Comparison of ENCODE assay signal across 8 mouse cellular contexts in the genomic region with DNA sequence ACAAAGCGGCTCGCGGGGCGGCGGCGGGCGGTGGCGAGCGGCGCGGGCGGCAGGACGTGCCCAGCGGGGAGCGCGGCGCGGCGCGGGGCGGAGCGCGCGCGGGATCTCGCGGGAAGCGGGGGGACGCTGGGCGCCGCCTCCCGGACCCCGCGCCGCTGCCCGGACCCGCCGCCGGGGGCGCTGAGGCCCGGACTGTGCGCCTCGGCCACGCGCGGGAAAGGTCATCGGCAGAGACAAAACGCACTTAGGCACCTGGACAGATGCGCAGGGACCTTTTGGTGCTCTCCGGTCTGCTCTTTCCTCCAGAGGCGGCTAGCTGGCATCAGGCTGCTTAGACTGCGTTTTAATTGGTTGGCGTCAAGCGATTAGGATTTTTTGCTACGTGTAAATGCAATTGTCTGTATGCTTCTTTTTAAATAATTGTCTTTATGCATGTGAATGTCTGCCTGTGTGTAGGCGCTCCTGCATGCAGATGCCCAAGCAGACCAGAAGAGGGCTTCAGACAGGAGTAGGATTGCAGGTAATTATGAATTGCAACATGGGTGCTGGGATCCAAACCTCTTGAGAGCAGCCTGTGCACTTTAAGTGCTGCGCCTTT. TPM values are rescaled to one million over a fixed set of nuclear protein-coding genes. Genes with fewer than 3 reads are reported as not detected.
DNase-seq lines count a peak whose midpoint lies in the region; ATAC-seq lines count a peak whose summit lies in the region.

A gene (minus strand): TSS at position 78 of the 598 bp plus-strand sequence.

- no peaks in the 10 kb centered on the region for H3K9me3 ChIP-seq in embryonic facial prominence, embryonic 10.5 days
- H3K9me3 ChIP-seq in limb, embryonic 12.5 days, result no peaks in the 10 kb centered on the region
- no peaks in the 10 kb centered on the region for H3K9me3 ChIP-seq in midbrain, embryonic 14.5 days (ENCODE audit: control insufficient read depth, low read length)

- peak; percentile 83 for DNase-seq in layer of hippocampus, adult 11-12 months (ENCODE audit: low spot score)
- no peak for DNase-seq in layer of hippocampus, adult 9-10 months (ENCODE audit: low spot score)
- DNase-seq in embryonic facial prominence, embryonic 10.5 days (ENCODE audit: low spot score), result peak; percentile 91
- DNase-seq in kidney, adult 11 months, result peak; percentile 82
- peak; percentile 94 for DNase-seq in midbrain, embryonic 14.5 days
- DNase-seq in spleen, adult 18-20 months, result peak; percentile 62 to 82

- H3K27me3 ChIP-seq in embryonic facial prominence, embryonic 10.5 days (replicated peaks; ENCODE audit: low read depth, poor library complexity, severe bottlenecking), result no peaks in the 10 kb centered on the region
- no peaks in the 10 kb centered on the region for H3K27me3 ChIP-seq in limb, embryonic 12.5 days
- H3K27me3 ChIP-seq in midbrain, embryonic 14.5 days (ENCODE audit: control insufficient read depth, insufficient read depth, low read length), result no peaks in the 10 kb centered on the region

- H3K36me3 ChIP-seq in embryonic facial prominence, embryonic 10.5 days (replicated peaks), result peaks cover 31% of the 10 kb centered on the region
- peaks cover 20% of the 10 kb centered on the region; the same call in 1 of the 2 replicates for H3K36me3 ChIP-seq in limb, embryonic 12.5 days
- no peaks in the 10 kb centered on the region for H3K36me3 ChIP-seq in midbrain, embryonic 14.5 days (ENCODE audit: control insufficient read depth, insufficient read depth, low read length)

- ATAC-seq in granulocyte monocyte progenitor cell, adult 5-6 weeks (replicated peaks; ENCODE audit: poor library complexity, severe bottlenecking), result peak; percentile 73
- ATAC-seq in limb, embryonic 12.5 days (ENCODE audit: insufficient number of reproducible peaks, insufficient read depth, low FRiP score, low TSS enrichment, low read depth), result peak; percentile 73
- ATAC-seq in midbrain, embryonic 14.5 days (ENCODE audit: low FRiP score, low TSS enrichment), result peak; percentile 89

- H3K4me2 ChIP-seq in limb, embryonic 12.5 days, result peak within 1 kb of the TSS; percentile 97
- peak within 1 kb of the TSS; percentile 95 for H3K4me2 ChIP-seq in midbrain, embryonic 14.5 days (ENCODE audit: low read length)

- WGBS in embryonic facial prominence, embryonic 10.5 days, result 2% methylated on average over 57 of the region's 57 CpGs
- WGBS in limb, embryonic 12.5 days, result 3% methylated on average over 49 of the region's 57 CpGs
- WGBS in midbrain, embryonic 14.5 days, result 3% methylated on average over 40 of the region's 57 CpGs

- peak within 1 kb of the TSS; percentile 92 for H3K27ac ChIP-seq in embryonic facial prominence, embryonic 10.5 days (replicated peaks)
- peak within 1 kb of the TSS; percentile 84 for H3K27ac ChIP-seq in limb, embryonic 12.5 days
- peak within 1 kb of the TSS; percentile 96 for H3K27ac ChIP-seq in midbrain, embryonic 14.5 days (replicated peaks; ENCODE audit: low read depth, low read length)

- H3K9ac ChIP-seq in limb, embryonic 12.5 days (replicated peaks), result peak within 1 kb of the TSS; percentile 91
- H3K9ac ChIP-seq in midbrain, embryonic 14.5 days (replicated peaks; ENCODE audit: low read length), result peak within 1 kb of the TSS; percentile 94

- peaks cover 45% of the 10 kb centered on the region for H3K4me1 ChIP-seq in embryonic facial prominence, embryonic 10.5 days
- peaks cover 31% of the 10 kb centered on the region for H3K4me1 ChIP-seq in limb, embryonic 12.5 days (replicated peaks)
- peaks cover 35% of the 10 kb centered on the region for H3K4me1 ChIP-seq in midbrain, embryonic 14.5 days (ENCODE audit: control insufficient read depth, insufficient read depth, low read length)

- peak within 1 kb of the TSS; percentile 88 for H3K4me3 ChIP-seq in embryonic facial prominence, embryonic 10.5 days
- H3K4me3 ChIP-seq in limb, embryonic 12.5 days (replicated peaks), result peak within 1 kb of the TSS; percentile 84
- peak within 1 kb of the TSS; percentile 84 for H3K4me3 ChIP-seq in midbrain, embryonic 14.5 days (replicated peaks; ENCODE audit: low read depth, low read length)

RNA-seq across cellular contexts. Expression of the gene that starts here (rescaled TPM):
- 7.4 and 7.6 TPM in 2 replicates for polyA plus RNA-seq in embryonic facial prominence, embryonic 10.5 days (2016; fragmentation: Nextera tagmentation; extraction: Ambion mirVana)
- total RNA-seq in granulocyte monocyte progenitor cell, adult 5-6 weeks (2014; fragmentation: Nextera tagmentation), result 14.3 and 24.3 TPM in 2 replicates
- total RNA-seq in granulocyte monocyte progenitor cell, adult 5-6 weeks (2017), result 16.1 and 18.6 TPM in 2 replicates
- polyA plus RNA-seq in limb, embryonic 12.5 days (2016; fragmentation: Nextera tagmentation; extraction: Ambion mirVana), result 11.8 and 14.9 TPM in 2 replicates
- 11.1 TPM in 2 replicates for polyA plus RNA-seq in midbrain, embryonic 14.5 days (2014; fragmentation: Nextera tagmentation; extraction: Ambion mirVana)
